Mouse (Mus musculus): ENCODE results near the gene Trim71. TPM values are rescaled to one million over a fixed set of nuclear protein-coding genes. Genes with fewer than 3 reads are reported as not detected.

Gene Trim71
- polyA plus RNA-seq, 1 experiment from 2014 or later = 3.1 TPM

DNA sequence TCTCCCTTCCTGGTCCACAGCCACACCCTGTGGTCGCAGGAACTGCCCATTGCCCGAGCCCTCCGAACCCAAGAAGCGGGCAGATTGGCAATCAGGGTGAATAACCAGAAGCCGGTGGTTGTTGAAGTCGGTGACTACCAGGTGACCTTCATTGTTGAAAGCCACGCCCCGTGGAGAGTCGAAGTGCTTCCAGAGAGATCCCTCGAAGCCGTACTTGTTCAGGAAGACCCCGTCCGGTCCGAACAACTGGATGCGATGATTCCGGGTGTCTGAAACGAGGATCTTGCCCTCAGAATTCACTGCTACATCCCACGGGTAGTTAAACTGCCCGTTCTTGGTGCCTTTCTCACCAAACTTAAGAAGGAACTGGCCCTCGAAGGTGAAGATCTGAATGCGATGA, 51.3 kb downstream of the Trim71 start:
- Histone ChIP-seq H3K4me2 (no peak overlapping the region), H3K9ac (ENCODE audit: low read depth, low read length) (no peak overlapping the region), H3K9me3 (ENCODE audit: control insufficient read depth, low read length) (peaks cover 14% of the 10 kb centered on the region), H3K27me3 (replicated peaks; ENCODE audit: control insufficient read depth, insufficient read depth, low read length) (no peaks in the 10 kb centered on the region), H3K36me3 (ENCODE audit: control insufficient read depth, insufficient read depth, low read length) (peaks cover 17% of the 10 kb centered on the region), H3K4me1 (replicated peaks; ENCODE audit: control insufficient read depth, insufficient read depth, low read length) (no peaks in the 10 kb centered on the region), H3K27ac (ENCODE audit: low read depth, low read length) (no peak overlapping the region), H3K4me3 (ENCODE audit: low read depth, low read length) (no peak overlapping the region)
- WGBS = 94% methylated on average over 21 of the region's 21 CpGs
- DNase-seq (ENCODE audit: low spot score) = no peak
- no peak for ATAC-seq (replicated peaks; ENCODE audit: low FRiP score)

DNA sequence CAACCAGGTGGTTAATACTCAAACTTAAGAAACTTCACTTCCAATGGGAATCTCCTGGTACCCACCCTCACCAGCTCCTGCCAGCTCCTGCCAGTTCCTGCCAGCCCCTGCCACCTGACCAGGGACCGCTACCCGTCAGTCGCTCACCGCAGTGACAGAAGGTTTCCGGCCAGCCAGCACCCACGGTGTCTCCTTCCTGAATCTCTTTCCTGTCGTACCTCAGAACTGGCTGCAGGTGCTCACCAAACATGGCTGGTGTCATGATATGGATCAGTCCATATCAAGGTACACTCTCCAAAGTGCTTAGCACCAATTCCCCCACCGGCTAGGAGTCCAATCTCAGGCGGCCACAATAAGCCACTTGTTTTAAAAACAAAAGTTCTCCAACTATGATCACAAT, 54.4 kb downstream of the Trim71 start:
- no peaks in the 10 kb centered on the region for H3K27me3 ChIP-seq (replicated peaks; ENCODE audit: control insufficient read depth, insufficient read depth, low read length)
- peaks cover 17% of the 10 kb centered on the region for H3K36me3 ChIP-seq (ENCODE audit: control insufficient read depth, insufficient read depth, low read length)
- WGBS = 83% methylated on average over 9 of the region's 9 CpGs
- no peak for ATAC-seq (replicated peaks; ENCODE audit: low FRiP score)
- H3K9ac ChIP-seq (ENCODE audit: low read depth, low read length) = no peak overlapping the region
- peaks cover 14% of the 10 kb centered on the region for H3K9me3 ChIP-seq (ENCODE audit: control insufficient read depth, low read length)
- H3K4me2 ChIP-seq = no peak overlapping the region
- H3K4me1 ChIP-seq (replicated peaks; ENCODE audit: control insufficient read depth, insufficient read depth, low read length) = no peaks in the 10 kb centered on the region
- H3K4me3 ChIP-seq (ENCODE audit: low read depth, low read length) = no peak overlapping the region
- no peak for DNase-seq (ENCODE audit: low spot score)
- H3K27ac ChIP-seq (ENCODE audit: low read depth, low read length) = no peak overlapping the region

DNA sequence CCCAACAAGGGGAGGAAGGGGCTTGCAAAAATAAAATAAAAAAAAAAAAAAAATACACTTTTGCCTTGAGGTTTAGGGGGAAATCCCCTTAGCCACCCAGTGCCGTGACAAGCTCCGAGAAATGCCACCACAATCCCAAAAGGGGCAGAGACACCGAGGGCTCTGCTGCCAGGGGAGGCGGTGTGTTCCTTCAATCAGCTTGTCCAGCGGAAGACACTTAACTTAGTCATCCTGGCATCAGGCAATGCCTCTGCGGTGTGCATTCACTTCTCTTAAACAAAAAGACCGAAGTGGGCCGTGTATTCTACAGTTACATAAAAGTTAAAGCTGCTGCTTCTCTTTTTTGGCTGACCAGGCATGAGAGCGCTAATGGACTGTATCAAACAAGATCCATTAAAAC, 56.7 kb downstream of the Trim71 start:
- H3K4me3 ChIP-seq (ENCODE audit: low read depth, low read length) = no peak overlapping the region
- H3K4me1 ChIP-seq (replicated peaks; ENCODE audit: control insufficient read depth, insufficient read depth, low read length) = peaks cover 9% of the 10 kb centered on the region
- H3K36me3 ChIP-seq (ENCODE audit: control insufficient read depth, insufficient read depth, low read length) = no peaks in the 10 kb centered on the region; the same call in 1 of the 2 replicates
- 88% methylated on average over 9 of the region's 9 CpGs for WGBS
- H3K27ac ChIP-seq (ENCODE audit: low read depth, low read length) = no peak overlapping the region
- no peaks in the 10 kb centered on the region for H3K27me3 ChIP-seq (replicated peaks; ENCODE audit: control insufficient read depth, insufficient read depth, low read length)
- no peak overlapping the region for H3K9ac ChIP-seq (ENCODE audit: low read depth, low read length)
- DNase-seq (ENCODE audit: low spot score) (no peak), ATAC-seq (replicated peaks; ENCODE audit: low FRiP score) (no peak)
- H3K9me3 ChIP-seq (ENCODE audit: control insufficient read depth, low read length) = peaks cover under 1% of the 10 kb centered on the region; the same call in 1 of the 2 replicates
- no peak overlapping the region for H3K4me2 ChIP-seq

DNA sequence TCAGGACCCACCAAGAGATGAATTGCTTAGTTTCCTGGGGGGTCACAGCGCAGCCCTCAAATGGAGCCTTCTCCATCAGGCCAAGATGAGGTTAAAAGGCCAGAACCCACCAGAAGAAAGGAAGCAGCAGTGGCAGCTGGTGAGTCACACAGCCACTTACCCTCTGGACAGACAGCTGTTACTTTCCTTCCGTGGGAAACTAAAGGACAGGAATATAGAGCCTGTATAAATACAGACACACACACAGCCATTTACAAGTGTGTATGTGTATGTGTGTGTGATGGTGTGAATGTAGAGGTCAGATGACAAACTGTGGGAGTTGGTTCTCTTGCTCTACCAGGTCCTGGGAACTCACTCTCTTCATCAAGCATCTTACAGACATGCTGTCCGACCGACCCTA, 57.6 kb downstream of the Trim71 start:
- Histone ChIP-seq H3K9ac (ENCODE audit: low read depth, low read length) (no peak overlapping the region), H3K27ac (ENCODE audit: low read depth, low read length) (no peak overlapping the region), H3K4me1 (replicated peaks; ENCODE audit: control insufficient read depth, insufficient read depth, low read length) (peaks cover 12% of the 10 kb centered on the region), H3K9me3 (ENCODE audit: control insufficient read depth, low read length) (no peaks in the 10 kb centered on the region), H3K4me3 (ENCODE audit: low read depth, low read length) (no peak overlapping the region), H3K27me3 (replicated peaks; ENCODE audit: control insufficient read depth, insufficient read depth, low read length) (no peaks in the 10 kb centered on the region), H3K4me2 (no peak overlapping the region), H3K36me3 (ENCODE audit: control insufficient read depth, insufficient read depth, low read length) (no peaks in the 10 kb centered on the region)
- DNase-seq (ENCODE audit: low spot score) (no peak), ATAC-seq (replicated peaks; ENCODE audit: low FRiP score) (no peak)
- WGBS = 78% methylated on average over 4 of the region's 4 CpGs

DNA sequence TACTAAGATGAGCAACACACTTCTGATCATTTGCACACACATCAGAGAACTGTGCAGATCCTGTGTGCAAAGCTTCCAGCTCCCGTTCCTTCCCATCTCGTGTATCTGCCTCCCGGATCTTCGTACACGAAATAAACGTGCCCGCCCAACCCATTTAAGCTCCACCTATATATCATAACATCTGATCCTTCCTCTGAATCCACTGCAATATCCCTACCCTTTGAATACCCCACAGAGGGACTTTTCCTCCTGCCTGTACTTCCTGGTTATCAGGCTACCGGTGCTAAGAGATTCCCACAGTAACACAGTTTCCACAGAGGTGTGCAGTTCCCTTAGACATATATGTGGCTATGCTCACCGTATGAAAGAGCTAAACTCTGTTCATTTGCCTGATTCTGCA, 59.4 kb downstream of the Trim71 start, which contains the start of gene Ccr4:
Gene Ccr4 (minus strand): TSS at position 101 of the 400 bp plus-strand sequence.
- Histone ChIP-seq H3K9me3 (ENCODE audit: control insufficient read depth, low read length) (no peaks in the 10 kb centered on the region), H3K9ac (ENCODE audit: low read depth, low read length) (no peak within 1 kb of the TSS), H3K27ac (ENCODE audit: low read depth, low read length) (no peak within 1 kb of the TSS)

DNA sequence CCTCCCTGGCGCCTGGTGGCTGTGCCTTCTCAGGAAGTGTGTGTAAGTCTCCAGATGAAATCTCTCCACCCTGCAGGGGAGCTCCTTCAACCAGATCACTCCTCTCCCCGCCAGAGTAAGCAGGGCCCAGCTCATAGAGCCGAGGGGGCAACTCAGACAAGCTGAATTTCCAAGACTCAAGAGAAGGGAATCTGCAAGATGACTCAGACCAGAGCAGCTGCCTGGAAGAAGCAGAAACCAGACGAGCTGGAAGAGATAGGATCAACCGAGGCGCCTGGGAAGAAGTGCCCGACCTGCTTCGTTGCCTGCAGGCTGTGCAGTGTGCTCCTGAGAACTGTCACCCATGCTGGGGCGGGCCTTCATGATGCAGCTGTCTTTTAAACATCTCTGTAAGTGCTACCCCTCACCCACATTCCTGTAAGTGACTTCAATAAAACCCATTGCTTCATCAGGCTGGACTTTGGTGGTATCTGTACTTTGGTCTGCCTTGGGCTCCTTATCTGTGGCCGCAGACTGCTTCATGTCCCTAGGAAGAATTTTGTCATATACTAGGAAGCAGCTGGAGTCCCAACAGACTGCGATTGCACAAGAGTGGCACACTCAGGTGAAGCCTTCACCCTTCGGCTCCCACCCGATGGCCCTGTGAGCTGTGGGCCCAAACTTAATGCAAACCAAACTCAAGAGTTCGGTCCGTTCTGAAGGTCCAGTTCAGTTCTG, 61.3 kb downstream of the Trim71 start:
- Histone ChIP-seq H3K4me3 (ENCODE audit: low read depth, low read length) (no peak overlapping the region), H3K27ac (ENCODE audit: low read depth, low read length) (no peak overlapping the region; the same call in 1 of the 2 replicates), H3K9ac (ENCODE audit: low read depth, low read length) (no peak overlapping the region), H3K27me3 (replicated peaks; ENCODE audit: control insufficient read depth, insufficient read depth, low read length) (no peaks in the 10 kb centered on the region), H3K9me3 (ENCODE audit: control insufficient read depth, low read length) (no peaks in the 10 kb centered on the region), H3K4me1 (replicated peaks; ENCODE audit: control insufficient read depth, insufficient read depth, low read length) (peaks cover 17% of the 10 kb centered on the region), H3K4me2 (peak overlapping the region; percentile 43), H3K36me3 (ENCODE audit: control insufficient read depth, insufficient read depth, low read length) (no peaks in the 10 kb centered on the region)
- DNase-seq (ENCODE audit: low spot score) (no peak), ATAC-seq (replicated peaks; ENCODE audit: low FRiP score) (peak; percentile 52)
- WGBS = 25% methylated on average over 15 of the region's 15 CpGs

More for the DNA sequence above, 59.4 kb downstream of the Trim71 start, which contains the start of gene Ccr4:
- no peaks in the 10 kb centered on the region for H3K36me3 ChIP-seq (ENCODE audit: control insufficient read depth, insufficient read depth, low read length)
- H3K4me3 ChIP-seq (ENCODE audit: low read depth, low read length) = no peak within 1 kb of the TSS
- H3K27me3 ChIP-seq (replicated peaks; ENCODE audit: control insufficient read depth, insufficient read depth, low read length) = no peaks in the 10 kb centered on the region
- no peak for DNase-seq (ENCODE audit: low spot score)
- no peak within 1 kb of the TSS for H3K4me2 ChIP-seq
- no peak for ATAC-seq (replicated peaks; ENCODE audit: low FRiP score)
- peaks cover 17% of the 10 kb centered on the region for H3K4me1 ChIP-seq (replicated peaks; ENCODE audit: control insufficient read depth, insufficient read depth, low read length)
- WGBS = 88% methylated on average over 9 of the region's 9 CpGs

DNA sequence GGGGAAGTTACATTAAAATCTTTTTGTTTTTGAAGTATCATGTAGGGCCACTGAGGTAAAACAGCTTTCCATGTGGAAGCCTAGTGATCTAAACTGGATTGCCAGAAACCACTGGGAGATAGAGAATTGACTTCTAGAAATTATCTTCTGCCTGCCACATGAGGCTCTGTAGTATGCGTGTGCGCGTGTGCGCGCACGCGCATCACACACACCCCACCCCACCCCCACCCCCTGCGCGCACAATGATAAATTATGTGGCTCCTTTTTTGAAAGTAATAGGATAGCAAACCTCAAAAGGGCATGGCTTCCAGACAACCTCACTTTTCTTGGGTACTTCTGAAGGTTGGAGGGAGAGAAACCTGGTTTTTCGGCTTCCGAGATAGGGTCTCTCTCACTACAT, 62.3 kb downstream of the Trim71 start:
- WGBS = 79% methylated on average over 11 of the region's 11 CpGs
- Histone ChIP-seq H3K9ac (ENCODE audit: low read depth, low read length) (no peak overlapping the region), H3K9me3 (ENCODE audit: control insufficient read depth, low read length) (no peaks in the 10 kb centered on the region), H3K27me3 (replicated peaks; ENCODE audit: control insufficient read depth, insufficient read depth, low read length) (no peaks in the 10 kb centered on the region), H3K4me3 (ENCODE audit: low read depth, low read length) (no peak overlapping the region), H3K27ac (ENCODE audit: low read depth, low read length) (no peak overlapping the region), H3K4me1 (replicated peaks; ENCODE audit: control insufficient read depth, insufficient read depth, low read length) (peaks cover 17% of the 10 kb centered on the region), H3K4me2 (no peak overlapping the region), H3K36me3 (ENCODE audit: control insufficient read depth, insufficient read depth, low read length) (no peaks in the 10 kb centered on the region)
- ATAC-seq (replicated peaks; ENCODE audit: low FRiP score) (no peak), DNase-seq (ENCODE audit: low spot score) (no peak)

DNA sequence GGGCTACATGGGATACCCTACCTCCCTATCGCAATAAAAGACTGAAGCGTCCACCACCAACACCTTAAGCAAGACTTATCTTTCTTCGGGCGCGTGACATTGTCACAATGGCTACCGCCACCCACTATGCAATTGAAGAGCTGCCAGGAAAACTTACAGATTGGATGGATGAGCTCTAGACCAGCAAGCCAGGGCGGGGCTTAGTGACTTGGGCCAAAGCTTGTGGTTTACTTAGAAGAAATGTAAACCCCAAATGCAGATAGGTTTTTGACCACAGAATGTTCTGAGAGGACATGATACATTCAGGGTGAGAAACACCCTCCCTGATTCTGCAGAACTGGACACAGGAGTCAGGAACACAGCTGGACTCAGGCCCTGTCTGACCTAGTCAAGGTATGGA, 63.1 kb downstream of the Trim71 start:
- H3K4me1 ChIP-seq (replicated peaks; ENCODE audit: control insufficient read depth, insufficient read depth, low read length) = peaks cover 17% of the 10 kb centered on the region
- ATAC-seq (replicated peaks; ENCODE audit: low FRiP score) (0 out of 2 replicates have a peak, but pooled peaks have one; percentile 9), DNase-seq (ENCODE audit: low spot score) (no peak)
- no peak overlapping the region for H3K9ac ChIP-seq (ENCODE audit: low read depth, low read length)
- H3K9me3 ChIP-seq (ENCODE audit: control insufficient read depth, low read length) = no peaks in the 10 kb centered on the region
- no peak overlapping the region for H3K27ac ChIP-seq (ENCODE audit: low read depth, low read length)
- 49% methylated on average over 7 of the region's 7 CpGs for WGBS
- H3K36me3 ChIP-seq (ENCODE audit: control insufficient read depth, insufficient read depth, low read length) = no peaks in the 10 kb centered on the region
- no peak overlapping the region for H3K4me2 ChIP-seq
- no peaks in the 10 kb centered on the region for H3K27me3 ChIP-seq (replicated peaks; ENCODE audit: control insufficient read depth, insufficient read depth, low read length)
- H3K4me3 ChIP-seq (ENCODE audit: low read depth, low read length) = no peak overlapping the region

Data from liver, embryonic 11.5 days (tissue).